Mouse (Mus musculus) ES-E14 (cell line): ENCODE results near the gene Samm50. TPM values are rescaled to one million over a fixed set of nuclear protein-coding genes. Genes with fewer than 3 reads are reported as not detected.

ENCODE experiments used
- DNase-seq: peaks from one replicate; pipeline ENCODE4 v3.0.0-alpha.2; 2013; ENCODE audit warnings: low read depth, low spot score
- H3K27ac ChIP-seq: 2 replicates; pipeline ENCODE4 v1.5.1; 2012; ENCODE audit warnings: low read depth, mild to moderate bottlenecking, low read length, moderate library complexity, mixed read lengths; ENCODE audit not compliant: poor library complexity, insufficient read depth, severe bottlenecking
- H3K36me3 ChIP-seq: 2 replicates; pipeline ENCODE4 v1.6.1; 2012; ENCODE audit warnings: mild to moderate bottlenecking, low read length, moderate library complexity, mixed read lengths; ENCODE audit not compliant: control insufficient read depth, poor library complexity, insufficient read depth, severe bottlenecking
- H3K4me1 ChIP-seq, 2 experiments: fragments of 150-350 bp in 1 of 2; sonication (generic) in 1 of 2; 2 replicates each; pipeline ENCODE4 v1.6.1; 2012; ENCODE audit warnings: low read length in 2 of 2, mild to moderate bottlenecking in 1 of 2, mixed read lengths in 1 of 2; ENCODE audit not compliant: control insufficient read depth in 2 of 2, insufficient read depth in 2 of 2, poor library complexity in 1 of 2
- H3K4me3 ChIP-seq, 2 experiments: fragments of 150-350 bp in 1 of 2; sonication (generic) in 1 of 2; 2 replicates each; pipeline ENCODE4 v1.5.1; 2012; ENCODE audit warnings: low read length in 2 of 2, low read depth in 1 of 2, mild to moderate bottlenecking in 1 of 2, mixed read lengths in 1 of 2; ENCODE audit not compliant: insufficient read depth in 1 of 2, poor library complexity in 1 of 2, severe bottlenecking in 1 of 2
- H3K9ac ChIP-seq: 2 replicates; pipeline ENCODE4 v1.6.1; 2012; ENCODE audit warnings: low read depth, mild to moderate bottlenecking, low read length, mixed read lengths; ENCODE audit not compliant: poor library complexity, insufficient read depth, severe bottlenecking
- H3K9me3 ChIP-seq: fragments of 150-350 bp; sonication (generic); 2 replicates; pipeline ENCODE4 v1.6.1; 2012; ENCODE audit warnings: low read depth, mild to moderate bottlenecking, low read length; ENCODE audit not compliant: control insufficient read depth, insufficient read depth
- CHD2 ChIP-seq: IDR thresholded peaks from 2 replicates; pipeline ENCODE4 v1.6.1; 2014; ENCODE audit warnings: mild to moderate bottlenecking, low read depth, low read length, inconsistent platforms
- HCFC1 ChIP-seq: IDR thresholded peaks from 2 replicates; pipeline ENCODE4 v1.6.1; 2012; ENCODE audit warnings: low read length, inconsistent platforms, borderline replicate concordance; ENCODE audit not compliant: insufficient read depth
- MAFK ChIP-seq: IDR thresholded peaks from 2 replicates; pipeline ENCODE4 v1.6.1; 2014; ENCODE audit warnings: mild to moderate bottlenecking, low read depth, low read length, inconsistent platforms; ENCODE audit not compliant: insufficient read depth
- ZC3H11A ChIP-seq: IDR thresholded peaks from 2 replicates; pipeline ENCODE4 v1.6.1; 2012; ENCODE audit warnings: low read depth, mild to moderate bottlenecking, inconsistent platforms, low read length, borderline replicate concordance
- ZNF384 ChIP-seq: IDR thresholded peaks from 2 replicates; pipeline ENCODE4 v1.6.1; 2012; ENCODE audit warnings: low read depth, low read length, inconsistent platforms
- in situ Hi-C, 2 experiments: fragments of 600-800 bp; cut with MboI; formaldehyde crosslinking; loops; one replicate each; pipeline ENCODE4 v1.15.1; 2025; ENCODE audit warnings: low sequenced_read_pairs in 2 of 2, inconsistent platforms in 1 of 2; ENCODE audit not compliant: unreplicated experiment in 2 of 2
- total RNA-seq: library from RNA; depleted of rRNA; stranded (reverse); fragments of 300-350 nt; gene quantifications from 2 replicates; pipeline ENCODE4 v1.2.3, GENCODE M21; 2012

The Samm50 gene
- total RNA-seq, 1 experiment, result 107 TPM

GRCm38 (mm10) chr15:84258602-84259355 lies 66.7 kb downstream of the Samm50 start:
- Histone ChIP-seq H3K4me1 (peaks cover 0 to 5% of the 10 kb centered on the region in 2 experiments; a peak in 1 of 4 replicates), H3K9me3 (no peaks in the 10 kb centered on the region), H3K36me3 (no peaks in the 10 kb centered on the region), H3K9ac (no peak overlapping the region), H3K4me3 (no peak overlapping the region), H3K27ac (no peak overlapping the region)
- in situ Hi-C loops, result loop anchor here in 1 of 2 experiments (25.0 kb wide), 1 partner anchor 354 kb away; no protein-coding TSS in a partner anchor
- DNase-seq, result no peak
- TF ChIP-seq ZC3H11A, result no peak
- no peak for TF ChIP-seq CHD2
- TF ChIP-seq ZNF384, result no peak
- no peak for TF ChIP-seq HCFC1
- TF ChIP-seq MAFK, result no peak

- Histone ChIP-seq H3K9ac (no peak overlapping the region), H3K4me1 (peaks cover 0 to 7% of the 10 kb centered on the region in 2 experiments; a peak in 1 of 4 replicates), H3K27ac (no peak overlapping the region), H3K9me3 (no peaks in the 10 kb centered on the region), H3K36me3 (peaks cover 4% of the 10 kb centered on the region; the same call in 1 of the 2 replicates), H3K4me3 (peak overlapping the region in 1 of 2 experiments; percentile 14; a peak in 1 of 4 replicates)
- DNase-seq, result peak; percentile 69
- no peak for TF ChIP-seq ZNF384
- no peak for TF ChIP-seq CHD2
- TF ChIP-seq MAFK, result no peak
- TF ChIP-seq ZC3H11A, result peak; percentile 36; the same call in 1 of the 2 replicates
- no peak for TF ChIP-seq HCFC1
- in situ Hi-C loops, result loop anchor here in 1 of 2 experiments (25.0 kb wide), 1 partner anchor 352 kb away; no protein-coding TSS in a partner anchor
Measured at GRCm38 (mm10) chr15:84260123-84260822, 68.2 kb downstream of the Samm50 start.

- Histone ChIP-seq H3K9me3 (no peaks in the 10 kb centered on the region), H3K4me1 (peaks cover 0 to 12% of the 10 kb centered on the region in 2 experiments; a peak in 1 of 4 replicates), H3K27ac (no peak overlapping the region), H3K36me3 (peaks cover 4% of the 10 kb centered on the region; the same call in 1 of the 2 replicates), H3K9ac (no peak overlapping the region), H3K4me3 (no peak overlapping the region)
- in situ Hi-C loops, result loop anchor here in 1 of 2 experiments (25.0 kb wide), 1 partner anchor 350 kb away; no protein-coding TSS in a partner anchor
- no peak for DNase-seq
- TF ChIP-seq HCFC1, result no peak
Measured at GRCm38 (mm10) chr15:84262630-84263029, 70.6 kb downstream of the Samm50 start.

- DNase-seq, result no peak
- Histone ChIP-seq H3K4me3 (no peak overlapping the region), H3K9me3 (no peaks in the 10 kb centered on the region), H3K27ac (no peak overlapping the region), H3K4me1 (peaks cover 0 to 12% of the 10 kb centered on the region in 2 experiments; a peak in 1 of 4 replicates), H3K9ac (no peak overlapping the region), H3K36me3 (peaks cover 4% of the 10 kb centered on the region; the same call in 1 of the 2 replicates)
- in situ Hi-C loops, result loop anchor here in 1 of 2 experiments (25.0 kb wide), 1 partner anchor 349 kb away; no protein-coding TSS in a partner anchor
- TF ChIP-seq MAFK (no peak), HCFC1 (no peak), ZC3H11A (no peak), ZNF384 (no peak), CHD2 (no peak)
Measured at GRCm38 (mm10) chr15:84263573-84263972, 71.5 kb downstream of the Samm50 start.
